Mouse (Mus musculus): Measurements from ENCODE around the gene Tmem79. TPM values are rescaled to one million over a fixed set of nuclear protein-coding genes. Genes with fewer than 3 reads are reported as not detected.
"Not testable (repeated sequence)": the region's sequence is repeated elsewhere in the genome, so short reads cannot be mapped to it uniquely, and the experiment has no call there.

The Tmem79 gene
- polyA plus RNA-seq, 1 experiment = 8.9 TPM

DNA sequence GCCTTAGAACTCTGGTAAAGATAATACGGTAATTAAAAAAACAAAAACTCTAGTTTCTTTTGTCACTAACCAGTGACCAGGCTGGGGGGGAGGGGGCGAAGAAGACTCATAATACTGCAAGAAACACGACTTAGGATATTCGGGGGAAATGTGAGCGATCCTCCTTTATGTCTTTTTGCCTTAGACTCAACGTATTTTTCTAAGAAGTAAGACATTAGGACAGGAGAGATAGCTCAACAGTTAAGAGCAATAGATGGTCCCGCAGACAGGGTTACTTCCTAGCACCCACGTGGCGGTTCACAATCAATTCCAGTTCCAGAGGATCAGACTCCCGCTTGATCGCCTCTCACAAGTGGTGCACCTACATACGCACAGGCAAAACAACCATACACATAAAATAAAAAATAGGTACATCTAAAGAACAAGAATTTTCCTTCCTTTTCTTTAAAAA, 39.8 kb downstream of the Tmem79 start:
- under 1% methylated on average over 12 of the region's 12 CpGs for WGBS
- Histone ChIP-seq H3K36me3 (ENCODE audit: control insufficient read depth, insufficient read depth, low read length) (peaks cover 15% of the 10 kb centered on the region), H3K4me3 (ENCODE audit: control insufficient read depth, insufficient read depth, low read length) (peak overlapping the region; percentile 57), H3K27ac (ENCODE audit: control insufficient read depth, insufficient read depth, low read length) (peak overlapping the region; percentile 90), H3K4me1 (replicated peaks; ENCODE audit: control insufficient read depth, insufficient read depth, low read length) (peaks cover 3% of the 10 kb centered on the region), H3K27me3 (ENCODE audit: control insufficient read depth, insufficient read depth, low read length) (no peaks in the 10 kb centered on the region)
- TF ChIP-seq POLR2A (IDR thresholded peaks at IDR 0.05; ENCODE audit: control insufficient read depth, extremely low read depth, insufficient read depth, low read length, poor library complexity) (no peak), CTCF (IDR thresholded peaks at IDR 0.05; ENCODE audit: borderline replicate concordance, control insufficient read depth, extremely low read depth, insufficient read depth, low read length, poor library complexity) (no peak)
- DNase-seq = no peak

DNA sequence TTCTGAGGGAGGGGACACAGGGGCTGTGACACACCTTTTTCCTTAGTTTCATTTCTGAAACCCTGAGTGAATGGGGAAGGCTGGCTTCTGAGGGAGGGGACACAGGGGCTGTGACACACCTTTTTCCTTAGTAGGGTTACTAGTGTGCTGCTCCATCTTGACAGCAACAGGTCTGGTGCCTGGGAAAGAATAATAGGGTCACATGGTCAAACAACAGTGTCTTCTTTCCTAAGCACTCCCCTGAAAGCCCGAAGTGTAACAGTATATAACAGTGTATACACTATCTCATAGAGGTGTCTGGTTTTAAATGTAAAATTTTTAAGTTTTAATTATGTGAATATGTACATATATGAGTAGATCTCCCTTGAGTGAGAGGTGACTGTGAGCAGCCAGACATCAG, 40.7 kb downstream of the Tmem79 start:
- H3K27me3 ChIP-seq (ENCODE audit: control insufficient read depth, insufficient read depth, low read length); H3K36me3 ChIP-seq (ENCODE audit: control insufficient read depth, insufficient read depth, low read length); H3K4me1 ChIP-seq (replicated peaks; ENCODE audit: control insufficient read depth, insufficient read depth, low read length); DNase-seq; H3K4me3 ChIP-seq (ENCODE audit: control insufficient read depth, insufficient read depth, low read length); H3K27ac ChIP-seq (ENCODE audit: control insufficient read depth, insufficient read depth, low read length): not testable (repeated sequence)
- WGBS = 28% methylated on average over 1 of the region's 1 CpGs

DNA sequence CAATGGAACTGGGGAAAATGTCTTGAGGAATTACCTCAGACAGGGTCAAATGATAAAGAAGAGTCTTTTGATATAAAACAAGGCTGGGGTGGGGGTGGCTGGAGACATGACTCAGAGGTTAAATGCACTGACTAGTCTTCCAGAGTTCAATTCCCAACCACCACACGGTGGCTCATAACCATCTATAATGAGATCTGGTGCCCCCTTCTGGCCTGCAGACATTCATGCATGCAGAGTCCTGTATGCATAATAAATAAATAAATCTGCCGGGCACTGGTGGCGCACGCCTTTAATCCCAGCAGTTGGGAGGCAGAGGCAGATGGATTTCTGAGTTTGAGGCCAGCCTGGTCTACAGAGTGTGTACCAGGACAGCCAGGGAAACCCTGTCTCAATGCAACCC, 44.0 kb downstream of the Tmem79 start:
- DNase-seq = peak; percentile 31
- H3K27ac ChIP-seq (ENCODE audit: control insufficient read depth, insufficient read depth, low read length) = no peak overlapping the region
- TF ChIP-seq POLR2A (IDR thresholded peaks at IDR 0.05; ENCODE audit: control insufficient read depth, extremely low read depth, insufficient read depth, low read length, poor library complexity) (no peak), CTCF (IDR thresholded peaks at IDR 0.05; ENCODE audit: borderline replicate concordance, control insufficient read depth, extremely low read depth, insufficient read depth, low read length, poor library complexity) (no peak)
- H3K4me1 ChIP-seq (replicated peaks; ENCODE audit: control insufficient read depth, insufficient read depth, low read length) = no peaks in the 10 kb centered on the region
- WGBS = 54% methylated on average over 4 of the region's 4 CpGs
- no peaks in the 10 kb centered on the region for H3K27me3 ChIP-seq (ENCODE audit: control insufficient read depth, insufficient read depth, low read length)
- H3K36me3 ChIP-seq (ENCODE audit: control insufficient read depth, insufficient read depth, low read length) = no peaks in the 10 kb centered on the region
- H3K4me3 ChIP-seq (ENCODE audit: control insufficient read depth, insufficient read depth, low read length) = no peak overlapping the region

DNA sequence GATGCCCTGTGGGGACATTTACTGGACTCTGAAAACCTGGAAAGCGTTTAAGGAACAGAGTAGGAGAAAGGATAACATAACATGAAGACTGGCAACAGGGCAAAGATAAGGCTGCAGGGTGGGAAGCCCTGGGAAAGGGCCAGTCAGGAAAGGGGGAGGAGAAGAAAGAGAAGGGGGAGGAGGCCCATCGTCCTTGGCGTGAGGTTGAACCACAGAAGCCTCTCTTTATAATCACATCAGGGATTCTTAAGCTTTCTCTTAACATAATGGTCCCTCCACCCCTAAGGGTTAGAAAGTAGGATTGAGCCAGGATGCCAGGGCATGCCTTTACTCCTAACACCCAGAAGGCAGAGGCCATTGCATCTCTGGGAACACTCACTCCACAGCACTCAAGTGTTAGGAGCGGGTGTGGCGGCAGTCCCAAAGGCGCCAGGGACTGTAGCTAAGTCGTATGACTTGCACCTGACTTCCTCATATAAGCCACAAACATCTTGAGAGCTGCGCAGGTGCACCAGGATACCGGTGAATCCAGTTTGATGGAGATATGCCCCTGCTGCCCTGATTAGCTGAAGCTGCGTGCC, 47.7 kb downstream of the Tmem79 start:
- not testable (repeated sequence) for H3K36me3 ChIP-seq (ENCODE audit: control insufficient read depth, insufficient read depth, low read length); H3K4me1 ChIP-seq (replicated peaks; ENCODE audit: control insufficient read depth, insufficient read depth, low read length); DNase-seq; H3K27me3 ChIP-seq (ENCODE audit: control insufficient read depth, insufficient read depth, low read length); H3K4me3 ChIP-seq (ENCODE audit: control insufficient read depth, insufficient read depth, low read length); H3K27ac ChIP-seq (ENCODE audit: control insufficient read depth, insufficient read depth, low read length)
- WGBS = 63% methylated on average over 9 of the region's 10 CpGs

DNA sequence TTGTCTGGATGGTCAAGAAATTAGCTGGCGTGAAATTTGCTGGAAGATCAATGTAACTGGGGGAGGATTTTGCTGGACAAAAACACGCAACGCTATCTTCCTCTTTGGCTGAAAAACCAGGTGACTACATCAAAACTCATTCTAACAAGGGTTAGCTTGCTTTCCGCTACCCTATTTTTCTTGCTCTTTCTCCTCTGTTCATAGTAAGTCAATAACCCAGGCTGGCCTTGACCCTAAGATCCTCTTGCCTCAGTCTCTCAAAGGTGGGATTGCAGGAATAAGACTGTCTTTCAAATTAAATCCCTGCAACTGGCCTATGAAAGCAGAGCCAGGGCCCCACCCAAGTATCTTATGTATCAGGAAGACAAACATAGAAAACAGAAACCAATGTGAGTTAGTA, 48.8 kb downstream of the Tmem79 start, which contains the start of gene Gm38392:
TSS of gene Gm38392 (minus strand) at position 101 of the 400 bp plus-strand sequence.
- over 99% methylated on average over 4 of the region's 4 CpGs for whole genome bisulfite sequencing
- H3K36me3 ChIP-seq (ENCODE audit: control insufficient read depth, insufficient read depth, low read length) = no peaks in the 10 kb centered on the region
- TF ChIP-seq CTCF (IDR thresholded peaks at IDR 0.05; ENCODE audit: borderline replicate concordance, control insufficient read depth, extremely low read depth, insufficient read depth, low read length, poor library complexity) = no peak
- TF ChIP-seq POLR2A (IDR thresholded peaks at IDR 0.05; ENCODE audit: control insufficient read depth, extremely low read depth, insufficient read depth, low read length, poor library complexity) = no peak
- H3K27ac ChIP-seq (ENCODE audit: control insufficient read depth, insufficient read depth, low read length) = no peak within 1 kb of the TSS
- H3K4me3 ChIP-seq (ENCODE audit: control insufficient read depth, insufficient read depth, low read length) = no peak within 1 kb of the TSS
- DNase-seq = no peak
- no peaks in the 10 kb centered on the region for H3K4me1 ChIP-seq (replicated peaks; ENCODE audit: control insufficient read depth, insufficient read depth, low read length)
- no peaks in the 10 kb centered on the region for H3K27me3 ChIP-seq (ENCODE audit: control insufficient read depth, insufficient read depth, low read length)

DNA sequence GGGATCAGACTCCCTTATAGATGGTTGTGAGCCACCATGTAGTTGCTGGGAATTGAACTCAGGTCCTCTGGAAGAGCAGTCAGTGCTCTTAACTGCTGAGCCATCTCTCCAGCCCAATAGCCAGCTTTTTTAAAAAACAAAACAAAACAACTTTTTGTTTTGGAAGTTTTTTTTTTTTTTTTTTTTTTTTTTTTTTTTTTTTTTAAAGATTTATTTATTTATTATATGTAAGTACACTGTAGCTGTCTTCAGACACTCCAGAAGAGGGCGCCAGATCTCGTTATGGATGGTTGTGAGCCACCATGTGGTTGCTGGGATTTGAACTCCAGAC, 50.4 kb downstream of the Tmem79 start:
- DNase-seq; H3K4me1 ChIP-seq (replicated peaks; ENCODE audit: control insufficient read depth, insufficient read depth, low read length); H3K27me3 ChIP-seq (ENCODE audit: control insufficient read depth, insufficient read depth, low read length); H3K4me3 ChIP-seq (ENCODE audit: control insufficient read depth, insufficient read depth, low read length); H3K27ac ChIP-seq (ENCODE audit: control insufficient read depth, insufficient read depth, low read length); H3K36me3 ChIP-seq (ENCODE audit: control insufficient read depth, insufficient read depth, low read length): not testable (repeated sequence)
- WGBS = 73% methylated on average over 2 of the region's 2 CpGs

DNA sequence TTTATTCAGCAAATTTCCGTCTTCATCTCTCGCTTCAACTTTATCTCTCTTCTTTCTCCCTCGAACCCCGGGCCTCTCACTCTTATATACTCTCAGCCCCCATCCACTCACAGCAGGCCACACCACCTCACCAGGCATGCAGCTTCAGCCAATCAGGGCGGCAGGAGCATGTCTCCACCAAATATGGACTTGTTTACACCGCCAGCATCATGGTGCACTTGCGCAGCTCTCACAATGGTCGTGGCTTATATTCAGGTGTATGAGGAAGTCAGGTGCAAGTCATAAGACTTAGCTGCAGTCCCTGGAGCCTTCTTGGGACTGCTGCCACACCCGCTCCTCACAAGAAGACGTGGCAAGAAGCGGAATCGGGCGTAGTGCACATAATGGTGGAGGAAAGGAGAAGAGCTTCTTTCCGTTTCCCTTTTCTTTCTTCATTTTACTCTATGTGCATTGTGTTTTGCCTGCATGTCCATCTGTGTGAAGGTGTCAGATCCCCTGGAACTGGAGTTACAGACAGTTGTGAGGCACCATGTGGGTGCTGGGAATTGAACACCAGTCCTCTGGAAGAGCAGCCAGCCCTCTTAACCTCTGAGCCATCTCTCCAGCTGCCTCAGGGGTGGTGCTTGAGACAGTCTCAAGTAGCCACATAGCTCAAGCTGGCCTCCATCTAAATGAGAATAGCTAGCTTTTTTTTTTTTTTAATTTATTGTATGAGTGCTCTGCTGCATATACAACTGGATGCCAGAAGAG, 51.0 kb downstream of the Tmem79 start:
- H3K27me3 ChIP-seq (ENCODE audit: control insufficient read depth, insufficient read depth, low read length); H3K4me3 ChIP-seq (ENCODE audit: control insufficient read depth, insufficient read depth, low read length); H3K4me1 ChIP-seq (replicated peaks; ENCODE audit: control insufficient read depth, insufficient read depth, low read length); H3K27ac ChIP-seq (ENCODE audit: control insufficient read depth, insufficient read depth, low read length); DNase-seq; H3K36me3 ChIP-seq (ENCODE audit: control insufficient read depth, insufficient read depth, low read length): not testable (repeated sequence)
- 96% methylated on average over 14 of the region's 14 CpGs for WGBS

- not testable (repeated sequence) for H3K4me3 ChIP-seq (ENCODE audit: control insufficient read depth, insufficient read depth, low read length); DNase-seq; H3K4me1 ChIP-seq (replicated peaks; ENCODE audit: control insufficient read depth, insufficient read depth, low read length); H3K27me3 ChIP-seq (ENCODE audit: control insufficient read depth, insufficient read depth, low read length); H3K27ac ChIP-seq (ENCODE audit: control insufficient read depth, insufficient read depth, low read length); H3K36me3 ChIP-seq (ENCODE audit: control insufficient read depth, insufficient read depth, low read length)
- WGBS = 89% methylated on average over 11 of the region's 11 CpGs
Observed at GRCm38 (mm10) chr3:88281141-88281916, 54.6 kb downstream of the Tmem79 start.
